Mouse (Mus musculus): ENCODE measurements around the gene Prpsap2. TPM values are rescaled to one million over a fixed set of nuclear protein-coding genes. Genes with fewer than 3 reads are reported as not detected.

Gene Prpsap2
- total and polyA plus RNA-seq, 3 experiments: 29.0 to 30.7 TPM; not detected in 1

- no peak overlapping the region for H3K27ac ChIP-seq (ENCODE audit: control insufficient read depth, low read depth, low read length)
- 0 out of 4 replicates have a peak, but pooled peaks cover 0 to 2% of the 10 kb centered on the region in 2 experiments for H3K36me3 ChIP-seq (ENCODE audit: control insufficient read depth in 1 of 2, insufficient read depth in 2 of 2, low read length in 2 of 2)
- peaks cover 0 to 8% of the 10 kb centered on the region in 2 experiments; a peak in 1 of 4 replicates for H3K4me1 ChIP-seq (ENCODE audit: control insufficient read depth in 1 of 2, insufficient read depth in 2 of 2, low read length in 2 of 2)
- H3K9ac ChIP-seq (ENCODE audit: control insufficient read depth, low read depth, low read length, poor library complexity, severe bottlenecking): peak overlapping the region; percentile 39; the same call in 1 of the 2 replicates
- no peaks in the 10 kb centered on the region for H3K9me3 ChIP-seq (replicated peaks; ENCODE audit: insufficient read depth, low read length)
- DNase-seq (ENCODE audit: low read depth, low spot score): peak; percentile 97
- H3K79me2 ChIP-seq (ENCODE audit: control insufficient read depth, insufficient read depth, low read length, poor library complexity): no peaks in the 10 kb centered on the region
- H3K27me3 ChIP-seq (ENCODE audit: control insufficient read depth in 1 of 2, insufficient read depth in 2 of 2, low read length in 2 of 2): no peaks in the 10 kb centered on the region
- H3K4me3 ChIP-seq (ENCODE audit: control insufficient read depth in 1 of 2, insufficient read depth in 1 of 2, low read depth in 2 of 2, low read length in 2 of 2): no peak overlapping the region
- peak; percentile 95 for TF ChIP-seq ETS1 (IDR thresholded peaks at IDR 0.05; ENCODE audit: low read depth, low read length)
- peak; percentile 93 for TF ChIP-seq ZC3H11A (IDR thresholded peaks at IDR 0.05; ENCODE audit: low read depth, low read length)
- TF ChIP-seq E2F4 (IDR thresholded peaks at IDR 0.05; ENCODE audit: borderline replicate concordance, low read depth, low read length): no peak
- TF ChIP-seq UBTF (IDR thresholded peaks at IDR 0.05; ENCODE audit: borderline replicate concordance, insufficient read depth, low read depth, low read length): 0 out of 2 replicates have a peak, but pooled peaks have one; percentile 22
- peak; percentile 80 for TF ChIP-seq SIN3A (IDR thresholded peaks at IDR 0.05; ENCODE audit: low read length)
- peak; percentile 76 for TF ChIP-seq TAL1 (IDR thresholded peaks at IDR 0.05; ENCODE audit: low read length)
- peak; percentile 75 for TF ChIP-seq GATA1 (IDR thresholded peaks at IDR 0.05; ENCODE audit: low read depth, low read length)
- no peak for TF ChIP-seq ZKSCAN1 (IDR thresholded peaks at IDR 0.05; ENCODE audit: low read depth, low read length)
- TF ChIP-seq ELF1 (IDR thresholded peaks at IDR 0.05; ENCODE audit: low read depth, low read length): no peak
- TF ChIP-seq TCF12 (IDR thresholded peaks at IDR 0.05; ENCODE audit: low read depth, low read length): peak; percentile 88
- peak; percentile 84 for TF ChIP-seq MAZ (IDR thresholded peaks at IDR 0.05; ENCODE audit: low read depth, low read length)
- peak; percentile 91 for TF ChIP-seq SMC3 (IDR thresholded peaks at IDR 0.05; ENCODE audit: low read depth, low read length)
- no peak for TF ChIP-seq ZNF384 (IDR thresholded peaks at IDR 0.05; ENCODE audit: low read depth, low read length)
- TF ChIP-seq POLR2AphosphoS5 (IDR thresholded peaks at IDR 0.05; ENCODE audit: borderline replicate concordance, low read depth, low read length): no peak
- TF ChIP-seq MXI1 (IDR thresholded peaks at IDR 0.05; ENCODE audit: low read depth, low read length): peak; percentile 46; the same call in 1 of the 2 replicates
- no peak for TF ChIP-seq MYC (IDR thresholded peaks at IDR 0.05; ENCODE audit: low read depth, low read length)
- peak; percentile 85 to 94 (median 87) for TF ChIP-seq CTCF (IDR thresholded peaks at IDR 0.05 in 2 of 3, conservative IDR thresholded peaks at IDR 0.05 in 1 of 3; ENCODE audit: control insufficient read depth in 1 of 3, insufficient read depth in 1 of 3, low read depth in 2 of 3, low read length in 3 of 3, poor library complexity in 1 of 3, severe bottlenecking in 1 of 3)
- TF ChIP-seq POLR2A (IDR thresholded peaks at IDR 0.05; ENCODE audit: control insufficient read depth in 1 of 2, insufficient read depth in 1 of 2, low read depth in 1 of 2, low read length in 2 of 2, poor library complexity in 1 of 2): no peak
- no peak for TF ChIP-seq CHD1 (IDR thresholded peaks at IDR 0.05; ENCODE audit: low read depth, low read length)
- TF ChIP-seq RAD21 (IDR thresholded peaks at IDR 0.05; ENCODE audit: low read depth, low read length): peak; percentile 95
- TF ChIP-seq NRF1 (IDR thresholded peaks at IDR 0.05; ENCODE audit: insufficient read depth, low read depth, low read length, poor library complexity, severe bottlenecking): peak; percentile 82
- no peak for TF ChIP-seq TBP (IDR thresholded peaks at IDR 0.05; ENCODE audit: low read depth, low read length)
- peak; percentile 63 to 77; a peak in 3 of 4 replicates for TF ChIP-seq EP300 (IDR thresholded peaks at IDR 0.05; ENCODE audit: low read depth in 1 of 2, low read length in 2 of 2)
- peak; percentile 40; the same call in 1 of the 2 replicates for TF ChIP-seq RCOR1 (IDR thresholded peaks at IDR 0.05; ENCODE audit: low read depth, low read length)
These were observed 47.4 kb downstream of the Prpsap2 start for GRCm38 (mm10) chr11:61714346-61715117.

All from MEL (cell line).